Mouse (Mus musculus): Measurements from ENCODE around the gene 2200002D01Rik. TPM values are rescaled to one million over a fixed set of nuclear protein-coding genes. Genes with fewer than 3 reads are reported as not detected.
"Not testable (repeated sequence)": the region's sequence is repeated elsewhere in the genome, so short reads cannot be mapped to it uniquely, and the experiment has no call there.

2200002D01Rik gene
- polyA plus RNA-seq, 2 experiments: 1.3 to 4.8 TPM

DNA sequence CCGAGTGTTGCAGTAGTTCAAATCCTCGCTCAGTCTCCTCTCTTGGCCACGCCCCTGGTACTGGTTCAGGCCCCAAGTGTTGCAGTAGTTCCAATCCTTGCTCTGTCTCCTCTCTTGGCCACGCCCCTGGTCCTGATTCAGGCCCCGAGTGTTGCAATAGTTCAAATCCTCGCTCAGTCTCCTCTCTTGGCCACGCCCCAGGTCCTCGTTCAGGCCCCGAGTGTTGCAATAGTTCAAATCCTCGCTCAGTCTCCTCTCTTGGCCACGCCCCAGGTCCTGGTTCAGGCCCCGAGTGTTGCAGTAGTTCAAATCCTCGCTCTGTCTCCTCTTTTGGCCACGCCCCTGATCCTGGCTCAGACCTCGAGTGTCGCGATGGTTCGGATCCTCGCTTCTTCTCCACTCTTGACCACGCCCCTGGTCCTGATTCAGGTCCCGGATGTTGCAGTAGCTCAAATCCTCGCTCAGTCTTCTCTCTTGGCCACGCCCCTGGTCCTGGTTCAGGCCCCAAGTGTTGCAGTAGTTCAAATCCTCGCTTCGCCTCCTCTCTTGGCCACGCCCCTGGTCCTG lies 36.0 kb downstream of the 2200002D01Rik start:
- WGBS (ENCODE audit: insufficient replicate concordance): 17% methylated on average over 26 of the region's 26 CpGs
- Histone ChIP-seq H3K9me3 (ENCODE audit: control insufficient read depth, low read length) (no peaks in the 10 kb centered on the region), H3K9ac (replicated peaks) (no peak overlapping the region), H3K4me3 (ENCODE audit: insufficient read depth in 1 of 2, low read depth in 2 of 2, low read length in 2 of 2) (peak overlapping the region in 1 of 2 experiments; percentile 45; a peak in 1 of 4 replicates), H3K4me2 (ENCODE audit: low read depth) (peak overlapping the region; percentile 58), H3K36me3 (replicated peaks; ENCODE audit: control insufficient read depth, insufficient read depth, low read depth) (no peaks in the 10 kb centered on the region), H3K27ac (no peak overlapping the region), H3K27me3 (ENCODE audit: control insufficient read depth, insufficient read depth, low read length) (no peaks in the 10 kb centered on the region), H3K4me1 (replicated peaks; ENCODE audit: control insufficient read depth in 2 of 2, insufficient read depth in 2 of 2, low read length in 1 of 2) (peaks cover 0 to 11% of the 10 kb centered on the region in 2 experiments; a peak in 2 of 4 replicates)
- TF ChIP-seq CTCF (IDR thresholded peaks at IDR 0.05; ENCODE audit: low read depth) (no peak), EP300 (IDR thresholded peaks at IDR 0.05; ENCODE audit: low read depth) (no peak)
- DNase-seq (ENCODE audit: low read depth in 3 of 3, low spot score in 3 of 3) (peak; percentile 15 to 44 (median 37)), ATAC-seq (ENCODE audit: insufficient read depth) (no peak)

DNA sequence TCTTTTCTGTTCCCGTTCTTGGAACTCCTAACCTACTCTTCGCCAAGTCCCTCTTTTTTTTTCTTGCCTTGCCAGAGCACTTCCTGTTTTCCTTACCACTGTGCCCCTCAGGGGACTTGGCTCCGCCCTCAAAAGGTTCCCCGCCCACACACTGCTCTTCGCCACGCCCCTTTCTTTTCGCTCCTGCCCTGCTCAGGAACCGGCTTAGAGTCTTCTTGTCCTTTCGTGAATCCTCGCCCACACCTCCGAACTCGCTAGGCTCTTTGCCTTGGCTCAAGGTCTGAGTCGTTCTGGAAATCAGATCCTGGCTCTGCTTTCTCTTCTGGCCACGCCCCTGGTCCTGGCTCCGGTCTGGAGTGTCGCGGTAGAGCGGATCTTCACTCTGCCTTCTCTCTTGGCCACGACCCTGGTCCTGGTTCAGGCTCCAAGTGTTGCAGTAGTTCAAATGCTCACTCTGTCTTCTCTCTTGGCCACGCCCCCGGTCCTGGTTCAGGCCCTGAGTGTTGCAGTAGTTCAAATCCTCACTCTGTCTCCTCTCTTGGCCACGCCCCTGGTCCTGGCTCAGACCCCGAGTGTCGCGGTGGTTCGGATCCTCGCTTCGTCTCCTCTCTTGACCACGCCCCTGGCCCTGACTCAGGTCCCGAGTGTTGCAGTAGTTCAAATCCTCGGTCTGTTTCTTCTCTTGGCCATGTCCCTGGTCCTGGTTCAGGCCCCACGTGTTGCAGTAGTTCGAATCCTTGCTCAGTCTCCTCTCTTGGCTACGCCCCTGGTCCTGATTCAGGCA lies 36.7 kb downstream of the 2200002D01Rik start:
- Histone ChIP-seq H3K9ac (replicated peaks) (no peak overlapping the region), H3K4me2 (ENCODE audit: low read depth) (peak overlapping the region; percentile 58)

DNA sequence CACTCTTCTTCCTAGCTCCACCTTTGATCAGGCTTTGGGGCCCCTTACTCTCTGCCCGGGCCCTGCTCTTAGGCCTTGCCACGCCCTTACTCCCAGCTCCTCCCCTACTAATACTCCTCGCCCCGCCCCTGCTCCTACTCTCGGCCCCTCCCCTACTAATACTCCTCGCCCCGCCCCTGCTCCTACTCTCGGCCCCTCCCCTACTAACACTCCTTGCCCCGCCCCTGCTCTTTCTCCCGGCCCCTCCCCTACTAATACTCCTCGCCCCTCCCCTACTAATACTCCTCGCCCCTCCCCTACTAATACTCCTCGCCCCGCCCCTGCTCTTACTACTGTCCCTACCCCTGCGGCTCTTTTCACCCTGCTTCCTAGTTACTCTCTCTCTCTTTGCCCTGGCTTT lies 37.3 kb downstream of the 2200002D01Rik start:
- peaks cover 0 to 11% of the 10 kb centered on the region in 2 experiments; a peak in 2 of 4 replicates for H3K4me1 ChIP-seq (replicated peaks; ENCODE audit: control insufficient read depth in 2 of 2, insufficient read depth in 2 of 2, low read length in 1 of 2)
- H3K4me3 ChIP-seq (ENCODE audit: insufficient read depth in 1 of 2, low read depth in 2 of 2, low read length in 2 of 2): peak overlapping the region; percentile 38 to 45; a peak in 3 of 4 replicates
- peak overlapping the region; percentile 58 for H3K4me2 ChIP-seq (ENCODE audit: low read depth)
- H3K27me3 ChIP-seq (ENCODE audit: control insufficient read depth, insufficient read depth, low read length); H3K9ac ChIP-seq (replicated peaks); H3K27ac ChIP-seq; H3K9me3 ChIP-seq (ENCODE audit: control insufficient read depth, low read length); H3K36me3 ChIP-seq (replicated peaks; ENCODE audit: control insufficient read depth, insufficient read depth, low read depth): not testable (repeated sequence)
- DNase-seq (ENCODE audit: low read depth in 3 of 3, low spot score in 3 of 3) (peak in 2 of 3 experiments; percentile 20), ATAC-seq (ENCODE audit: insufficient read depth) (peak; percentile 69)
- 8% methylated on average over 15 of the region's 15 CpGs for WGBS (ENCODE audit: insufficient replicate concordance)

More for the DNA sequence above, 36.7 kb downstream of the 2200002D01Rik start:
- ATAC-seq (ENCODE audit: insufficient read depth): peak; percentile 80
- peak; percentile 60 to 76 (median 61) for DNase-seq (ENCODE audit: low read depth in 3 of 3, low spot score in 3 of 3)
- WGBS (ENCODE audit: insufficient replicate concordance): 3% methylated on average over 34 of the region's 34 CpGs
- TF ChIP-seq EP300 (IDR thresholded peaks at IDR 0.05; ENCODE audit: low read depth): no peak
- no peak for TF ChIP-seq CTCF (IDR thresholded peaks at IDR 0.05; ENCODE audit: low read depth)
- Histone ChIP-seq H3K36me3 (replicated peaks; ENCODE audit: control insufficient read depth, insufficient read depth, low read depth) (no peaks in the 10 kb centered on the region), H3K4me3 (ENCODE audit: insufficient read depth in 1 of 2, low read depth in 2 of 2, low read length in 2 of 2) (peak overlapping the region; percentile 38 to 45), H3K27ac (no peak overlapping the region; the same call in 1 of the 2 replicates), H3K9me3 (ENCODE audit: control insufficient read depth, low read length) (no peaks in the 10 kb centered on the region), H3K27me3 (ENCODE audit: control insufficient read depth, insufficient read depth, low read length) (no peaks in the 10 kb centered on the region), H3K4me1 (replicated peaks; ENCODE audit: control insufficient read depth in 2 of 2, insufficient read depth in 2 of 2, low read length in 1 of 2) (peaks cover 0 to 11% of the 10 kb centered on the region in 2 experiments; a peak in 2 of 4 replicates)

DNA sequence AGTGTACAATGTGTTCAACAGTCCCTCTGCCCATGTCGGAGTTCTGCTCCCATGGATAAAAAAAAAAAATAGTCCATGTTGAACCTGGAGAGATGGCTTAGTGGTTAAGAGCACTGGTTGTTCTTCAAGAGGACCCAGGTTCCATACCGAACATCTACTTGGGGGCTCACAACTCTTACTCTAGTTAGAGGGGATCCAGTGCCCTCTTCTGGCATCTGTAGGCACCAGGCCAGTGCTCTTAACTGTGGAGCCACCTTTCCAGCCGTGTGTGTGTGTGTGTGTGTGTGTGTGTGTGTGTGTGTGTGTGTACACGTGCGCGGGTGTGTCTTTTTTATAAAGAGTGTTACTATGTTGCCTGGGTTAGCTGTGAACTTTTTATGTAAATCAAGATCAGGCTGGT lies 45.7 kb downstream of the 2200002D01Rik start:
- no peak for ATAC-seq (ENCODE audit: insufficient read depth)
- no peak for DNase-seq (ENCODE audit: low read depth in 3 of 3, low spot score in 3 of 3)
- 67% methylated on average over 6 of the region's 6 CpGs for WGBS (ENCODE audit: insufficient replicate concordance)
- Histone ChIP-seq H3K36me3 (replicated peaks; ENCODE audit: control insufficient read depth, insufficient read depth, low read depth) (no peaks in the 10 kb centered on the region), H3K4me3 (ENCODE audit: insufficient read depth in 1 of 2, low read depth in 2 of 2, low read length in 2 of 2) (no peak overlapping the region), H3K4me1 (replicated peaks; ENCODE audit: control insufficient read depth in 2 of 2, insufficient read depth in 2 of 2, low read length in 1 of 2) (no peaks in the 10 kb centered on the region), H3K4me2 (ENCODE audit: low read depth) (no peak overlapping the region), H3K9me3 (ENCODE audit: control insufficient read depth, low read length) (no peaks in the 10 kb centered on the region), H3K27me3 (ENCODE audit: control insufficient read depth, insufficient read depth, low read length) (no peaks in the 10 kb centered on the region), H3K27ac (no peak overlapping the region), H3K9ac (replicated peaks) (no peak overlapping the region)
- no peak for TF ChIP-seq CTCF (IDR thresholded peaks at IDR 0.05; ENCODE audit: low read depth)

Other genes with a start within 250 kb of the 2200002D01Rik start
- gene Ryr1, start 123.3 kb downstream of the 2200002D01Rik start, polyA plus RNA-seq (2012; rRNA removed): 0.06 and 0.15 TPM in 2 replicates
- 0.06 and 0.08 TPM in 2 replicates for gene Ryr1, start 123.3 kb downstream of the 2200002D01Rik start, polyA plus RNA-seq (2014; fragmentation: Nextera tagmentation; extraction: Ambion mirVana)
- 0.88 and 0.96 TPM in 2 replicates for gene Rasgrp4, start 113.6 kb downstream of the 2200002D01Rik start, polyA plus RNA-seq (2012; rRNA removed)
- gene Rasgrp4, start 113.6 kb downstream of the 2200002D01Rik start, polyA plus RNA-seq (2014; fragmentation: Nextera tagmentation; extraction: Ambion mirVana): 0.04 and 0.39 TPM in 2 replicates
- gene Fam98c, start 92.2 kb downstream of the 2200002D01Rik start, polyA plus RNA-seq (2012; rRNA removed): 5.1 and 5.8 TPM in 2 replicates
- gene Fam98c, start 92.2 kb downstream of the 2200002D01Rik start, polyA plus RNA-seq (2014; fragmentation: Nextera tagmentation; extraction: Ambion mirVana): 4.6 and 4.7 TPM in 2 replicates
- gene Ggn, start 78.3 kb downstream of the 2200002D01Rik start, polyA plus RNA-seq (2012; rRNA removed): 0.03 and 0.04 TPM in 2 replicates
- not detected in 2 replicates for gene Ggn, start 78.3 kb downstream of the 2200002D01Rik start, polyA plus RNA-seq (2014; fragmentation: Nextera tagmentation; extraction: Ambion mirVana)
- 0.38 and 0.51 TPM in 2 replicates for gene Spred3, start 78.1 kb downstream of the 2200002D01Rik start, polyA plus RNA-seq (2012; rRNA removed)
- 0.04 and 0.08 TPM in 2 replicates for gene Spred3, start 78.1 kb downstream of the 2200002D01Rik start, polyA plus RNA-seq (2014; fragmentation: Nextera tagmentation; extraction: Ambion mirVana)
- 86.0 and 86.2 TPM in 2 replicates for gene Psmd8, start 67.8 kb downstream of the 2200002D01Rik start, polyA plus RNA-seq (2012; rRNA removed)
- gene Psmd8, start 67.8 kb downstream of the 2200002D01Rik start, polyA plus RNA-seq (2014; fragmentation: Nextera tagmentation; extraction: Ambion mirVana): 130 and 131 TPM in 2 replicates
- 0.32 and 0.45 TPM in 2 replicates for gene Catsperg1, start 34.4 kb downstream of the 2200002D01Rik start, polyA plus RNA-seq (2012; rRNA removed)
- 0.11 TPM in 1 of 2 replicates, not detected in the other for gene Catsperg1, start 34.4 kb downstream of the 2200002D01Rik start, polyA plus RNA-seq (2014; fragmentation: Nextera tagmentation; extraction: Ambion mirVana)
- gene Kcnk6, start 16.0 kb downstream of the 2200002D01Rik start, polyA plus RNA-seq (2012; rRNA removed): 2.4 TPM in 2 replicates
- gene Kcnk6, start 16.0 kb downstream of the 2200002D01Rik start, polyA plus RNA-seq (2014; fragmentation: Nextera tagmentation; extraction: Ambion mirVana): 0.55 and 0.82 TPM in 2 replicates
- gene Yif1b, start 10.1 kb downstream of the 2200002D01Rik start, polyA plus RNA-seq (2012; rRNA removed): 24.4 and 29.4 TPM in 2 replicates
- gene Yif1b, start 10.1 kb downstream of the 2200002D01Rik start, polyA plus RNA-seq (2014; fragmentation: Nextera tagmentation; extraction: Ambion mirVana): 41.6 and 44.5 TPM in 2 replicates
- 14.6 and 15.6 TPM in 2 replicates for gene Spint2, start 33.4 kb upstream of the 2200002D01Rik start, polyA plus RNA-seq (2012; rRNA removed)
- gene Spint2, start 33.4 kb upstream of the 2200002D01Rik start, polyA plus RNA-seq (2014; fragmentation: Nextera tagmentation; extraction: Ambion mirVana): 22.3 and 23.6 TPM in 2 replicates
- gene Ppp1r14a, start 40.8 kb upstream of the 2200002D01Rik start, polyA plus RNA-seq (2012; rRNA removed): 1.5 and 2.5 TPM in 2 replicates
- gene Ppp1r14a, start 40.8 kb upstream of the 2200002D01Rik start, polyA plus RNA-seq (2014; fragmentation: Nextera tagmentation; extraction: Ambion mirVana): 2.3 TPM in 2 replicates
- gene Dpf1, start 55.5 kb upstream of the 2200002D01Rik start, polyA plus RNA-seq (2012; rRNA removed): 0.81 TPM in 2 replicates
- gene Dpf1, start 55.5 kb upstream of the 2200002D01Rik start, polyA plus RNA-seq (2014; fragmentation: Nextera tagmentation; extraction: Ambion mirVana): 1.0 and 2.1 TPM in 2 replicates

Measured in liver, embryonic 14.5 days (tissue).